ENCODE assay signal across 15 mouse cellular contexts in genomic region chr3:41582256-41582655, GRCm38 (mm10). TPM values are rescaled to one million over a fixed set of nuclear protein-coding genes. Genes with fewer than 3 reads are reported as not detected.
A peak's percentile ranks its signal among the peaks of the same experiment; 100 is the strongest.
DNase-seq lines count a peak whose midpoint lies in the region; ATAC-seq and TF ChIP-seq lines count a peak whose summit lies in the region.
"Had no signal": no experiment of that assay in that cellular context is flagged by ENCODE, and none has a peak within 500 bp of the region (broad histone marks: within the 10 kb centered on the region; RNA-seq: fewer than 3 reads in every experiment).

No protein-coding gene starts in this region.

- no peak for DNase-seq in kidney, adult 11 months
- peak; percentile 68 for DNase-seq in R1 (ENCODE audit: low read depth, low spot score)
- DNase-seq in liver, postnatal 0 days = no peak
- DNase-seq in spleen, postnatal 14 days (ENCODE audit: low spot score in 2 of 2) = no peak
- DNase-seq in testis, postnatal 14 days (ENCODE audit: low spot score) = no peak
- DNase-seq: adrenal gland, postnatal 25 days; lung, postnatal 14 days had no signal

- H3K4me3 ChIP-seq in kidney, embryonic 16.5 days (ENCODE audit: low read length) = no peak overlapping the region
- H3K4me3 ChIP-seq in intestine, embryonic 15.5 days (replicated peaks) = no peak overlapping the region
- no peak overlapping the region for H3K4me3 ChIP-seq in liver, postnatal 0 days (ENCODE audit: low read depth, low read length)
- H3K4me3 ChIP-seq: forebrain, embryonic 15.5 days; heart, embryonic 10.5 days; left cerebral cortex, adult 2 months; limb, embryonic 13.5 days had no signal

- WGBS in kidney, embryonic 16.5 days = 49% methylated on average over 7 of the region's 7 CpGs
- WGBS in intestine, embryonic 15.5 days = 57% methylated on average over 7 of the region's 7 CpGs
- WGBS in liver, postnatal 0 days (ENCODE audit: insufficient replicate concordance) = 58% methylated on average over 7 of the region's 7 CpGs

- ATAC-seq in kidney, embryonic 16.5 days (ENCODE audit: low FRiP score, low TSS enrichment) = 0 out of 2 replicates have a peak, but pooled peaks have one; percentile 10
- 0 out of 2 replicates have a peak, but pooled peaks have one; percentile 8 for ATAC-seq in intestine, embryonic 15.5 days
- no peak for ATAC-seq in liver, postnatal 0 days
- ATAC-seq: activated CD4-positive, CD25-positive, alpha-beta regulatory T cell, adult 4 months; forebrain, embryonic 15.5 days; hindbrain, embryonic 16.5 days had no signal

- no peaks in the 10 kb centered on the region for H3K27me3 ChIP-seq in kidney, embryonic 16.5 days (ENCODE audit: insufficient read depth, low read length)
- no peaks in the 10 kb centered on the region for H3K27me3 ChIP-seq in intestine, embryonic 15.5 days (replicated peaks)
- no peaks in the 10 kb centered on the region for H3K27me3 ChIP-seq in liver, postnatal 0 days (ENCODE audit: insufficient read depth, low read length)
- H3K27me3 ChIP-seq: forebrain, embryonic 15.5 days; limb, embryonic 13.5 days had no signal

- peak overlapping the region; percentile 90 for H3K27ac ChIP-seq in kidney, embryonic 16.5 days (ENCODE audit: low read length)
- H3K27ac ChIP-seq in intestine, embryonic 15.5 days = peak overlapping the region; percentile 72
- peak overlapping the region; percentile 67 for H3K27ac ChIP-seq in liver, postnatal 0 days (ENCODE audit: low read depth)
- H3K27ac ChIP-seq: heart, embryonic 10.5 days; left cerebral cortex, adult 2 months; limb, embryonic 13.5 days had no signal

- H3K9ac ChIP-seq in kidney, embryonic 16.5 days (replicated peaks; ENCODE audit: low read length) = no peak overlapping the region; the same call in 1 of the 2 replicates
- H3K9ac ChIP-seq in intestine, embryonic 15.5 days = no peak overlapping the region
- no peak overlapping the region for H3K9ac ChIP-seq in liver, postnatal 0 days (replicated peaks)
- H3K9ac ChIP-seq: forebrain, embryonic 15.5 days had no signal

- H3K36me3 ChIP-seq in kidney, embryonic 16.5 days (ENCODE audit: insufficient read depth, low read length) = no peaks in the 10 kb centered on the region
- H3K36me3 ChIP-seq in intestine, embryonic 15.5 days = no peaks in the 10 kb centered on the region
- no peaks in the 10 kb centered on the region for H3K36me3 ChIP-seq in liver, postnatal 0 days (replicated peaks; ENCODE audit: insufficient read depth, low read length)
- H3K36me3 ChIP-seq: forebrain, embryonic 15.5 days; limb, embryonic 13.5 days had no signal

- no peak for TF ChIP-seq EP300 in liver, postnatal 0 days (IDR thresholded peaks at IDR 0.05; ENCODE audit: low read depth)

- peaks cover 59% of the 10 kb centered on the region for H3K4me1 ChIP-seq in kidney, embryonic 16.5 days (ENCODE audit: insufficient read depth, low read length)
- H3K4me1 ChIP-seq in intestine, embryonic 15.5 days (replicated peaks) = peaks cover 44% of the 10 kb centered on the region
- peaks cover 33% of the 10 kb centered on the region for H3K4me1 ChIP-seq in liver, postnatal 0 days (ENCODE audit: insufficient read depth)

- H3K4me2 ChIP-seq in kidney, embryonic 16.5 days (replicated peaks; ENCODE audit: low read depth, low read length) = no peak overlapping the region
- peak overlapping the region; percentile 26 for H3K4me2 ChIP-seq in intestine, embryonic 15.5 days (replicated peaks)
- no peak overlapping the region for H3K4me2 ChIP-seq in liver, postnatal 0 days (ENCODE audit: low read depth, low read length)
- H3K4me2 ChIP-seq: forebrain, embryonic 15.5 days; limb, embryonic 13.5 days had no signal

- TF ChIP-seq CTCF in liver, postnatal 0 days (IDR thresholded peaks at IDR 0.05; ENCODE audit: low read depth) = no peak

- H3K9me3 ChIP-seq in kidney, embryonic 16.5 days (ENCODE audit: low read length) = no peaks in the 10 kb centered on the region
- H3K9me3 ChIP-seq in intestine, embryonic 15.5 days = no peaks in the 10 kb centered on the region
- H3K9me3 ChIP-seq in liver, postnatal 0 days (ENCODE audit: low read length) = no peaks in the 10 kb centered on the region
- H3K9me3 ChIP-seq: forebrain, embryonic 15.5 days; heart, embryonic 10.5 days; limb, embryonic 13.5 days had no signal

RNA-seq across cellular contexts. Expression of gene Jade1, which starts 26.7 kb away (rescaled TPM):
- 21.2 TPM in 2 replicates for polyA plus RNA-seq in kidney, embryonic 16.5 days (2015; fragmentation: Nextera tagmentation; extraction: Ambion mirVana)
- 21.8 and 24.1 TPM in 2 replicates for polyA plus RNA-seq in intestine, embryonic 15.5 days (2015; fragmentation: Nextera tagmentation; extraction: Ambion mirVana)
- polyA plus RNA-seq in liver, postnatal 0 days (2015; fragmentation: Nextera tagmentation; extraction: Ambion mirVana) = 6.8 and 7.2 TPM in 2 replicates
